12 mouse cellular contexts compared by ENCODE assay signal in the genomic region with DNA sequence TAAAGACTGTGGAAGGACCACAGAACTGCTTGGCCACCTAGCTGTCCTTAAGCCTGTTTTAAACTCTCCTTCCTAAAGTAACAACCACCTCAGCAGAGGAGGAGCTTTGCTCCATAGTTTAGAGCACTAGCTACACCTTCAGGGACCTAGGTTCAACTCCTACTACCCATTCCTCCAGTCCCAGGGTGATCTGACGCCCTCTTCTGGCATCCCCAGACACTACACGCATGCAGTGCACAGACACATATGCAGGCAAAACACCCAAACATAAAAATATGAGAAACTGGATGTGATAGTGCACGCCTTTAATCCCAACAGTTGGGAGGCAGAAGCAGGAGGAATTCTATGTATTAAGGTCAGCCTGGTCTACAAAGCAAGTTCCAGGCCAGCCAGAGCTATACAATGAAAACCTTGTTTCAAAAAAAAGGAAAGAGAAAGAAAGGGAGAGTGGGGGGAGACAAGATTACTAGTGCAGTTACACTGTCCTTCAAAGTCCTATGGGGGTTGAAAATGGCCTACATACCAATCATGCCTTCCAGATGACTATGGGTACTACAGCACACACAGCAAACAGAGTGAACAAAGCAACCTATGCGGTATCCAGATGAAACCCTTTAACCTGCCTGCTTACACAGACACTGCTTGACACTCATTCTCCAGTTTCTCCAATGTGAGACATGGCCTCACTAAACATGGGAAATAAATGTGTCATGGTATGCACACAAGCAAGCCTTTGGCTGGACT. TPM values are rescaled to one million over a fixed set of nuclear protein-coding genes. Genes with fewer than 3 reads are reported as not detected.
DNase-seq lines count a peak whose midpoint lies in the region; ATAC-seq and TF ChIP-seq lines count a peak whose summit lies in the region.
"Had no signal": no experiment of that assay in that cellular context is flagged by ENCODE, and none has a peak within 500 bp of the region (broad histone marks: within the 10 kb centered on the region; RNA-seq: fewer than 3 reads in every experiment).

No protein-coding gene starts in this region.

- TF ChIP-seq EP300 in heart, postnatal 0 days (IDR thresholded peaks at IDR 0.05; ENCODE audit: low read depth), result no peak

- no peak for DNase-seq in heart, postnatal 14 days
- DNase-seq in lung, embryonic 14.5 days, result no peak
- DNase-seq in lung, postnatal 10 days, result no peak
- no peak for DNase-seq in Patski (ENCODE audit: low read depth, low spot score)
- DNase-seq in heart, postnatal 0 days (ENCODE audit: low spot score), result peak; percentile 44
- DNase-seq in spleen, adult 12 weeks (ENCODE audit: low spot score), result no peak
- DNase-seq: adrenal gland, postnatal 10 days; right cerebral cortex, postnatal 4 days had no signal

- H3K27ac ChIP-seq in heart, embryonic 14.5 days (replicated peaks in 1 of 2; ENCODE audit: control insufficient read depth in 1 of 2, insufficient read depth in 1 of 2, low read depth in 2 of 2, low read length in 2 of 2), result peak overlapping the region; percentile 75 to 77
- peak overlapping the region; percentile 52; the same call in 1 of the 2 replicates for H3K27ac ChIP-seq in lung, embryonic 14.5 days (ENCODE audit: low read depth)
- peak overlapping the region; percentile 44 for H3K27ac ChIP-seq in heart, postnatal 0 days (ENCODE audit: low read depth)
- H3K27ac ChIP-seq: hindbrain, embryonic 12.5 days; limb, embryonic 12.5 days had no signal

- intact Hi-C loops in heart, postnatal 14 days (cut with DNase I), result no loop called here

- ATAC-seq in heart, embryonic 14.5 days (ENCODE audit: insufficient number of reproducible peaks, insufficient read depth, low FRiP score, low read depth), result no peak
- ATAC-seq in lung, embryonic 14.5 days (ENCODE audit: insufficient read depth), result 0 out of 2 replicates have a peak, but pooled peaks have one; percentile 41
- ATAC-seq in Patski, result no peak
- ATAC-seq in heart, postnatal 0 days (ENCODE audit: insufficient read depth, low read depth), result peak; percentile 71; the same call in 1 of the 2 replicates

- peaks cover 47% of the 10 kb centered on the region for H3K36me3 ChIP-seq in heart, embryonic 14.5 days (ENCODE audit: control insufficient read depth, insufficient read depth, low read length)
- peaks cover 51% of the 10 kb centered on the region for H3K36me3 ChIP-seq in lung, embryonic 14.5 days (ENCODE audit: insufficient read depth)
- H3K36me3 ChIP-seq in heart, postnatal 0 days (replicated peaks; ENCODE audit: control insufficient read depth, insufficient read depth, low read length), result peaks cover 30% of the 10 kb centered on the region

- no peak overlapping the region for H3K4me3 ChIP-seq in heart, embryonic 14.5 days (ENCODE audit: control insufficient read depth in 1 of 2, insufficient read depth in 1 of 2, low read depth in 1 of 2, low read length in 2 of 2)
- no peak overlapping the region for H3K4me3 ChIP-seq in lung, embryonic 14.5 days (ENCODE audit: low read depth, low read length)
- H3K4me3 ChIP-seq in heart, postnatal 0 days (ENCODE audit: low read depth, low read length), result no peak overlapping the region
- H3K4me3 ChIP-seq: hindbrain, embryonic 12.5 days; limb, embryonic 12.5 days had no signal

- no peaks in the 10 kb centered on the region for H3K27me3 ChIP-seq in heart, embryonic 14.5 days (ENCODE audit: control insufficient read depth, insufficient read depth, low read length)
- H3K27me3 ChIP-seq in lung, embryonic 14.5 days (ENCODE audit: insufficient read depth, low read length), result no peaks in the 10 kb centered on the region
- H3K27me3 ChIP-seq in Patski, result no peaks in the 10 kb centered on the region
- H3K27me3 ChIP-seq in heart, postnatal 0 days (ENCODE audit: control insufficient read depth, insufficient read depth, low read length), result no peaks in the 10 kb centered on the region
- H3K27me3 ChIP-seq: hindbrain, embryonic 12.5 days; limb, embryonic 12.5 days had no signal

- H3K9ac ChIP-seq in heart, embryonic 14.5 days (ENCODE audit: low read length), result no peak overlapping the region
- no peak overlapping the region for H3K9ac ChIP-seq in lung, embryonic 14.5 days
- no peak overlapping the region for H3K9ac ChIP-seq in heart, postnatal 0 days (replicated peaks; ENCODE audit: low read depth, low read length)
- H3K9ac ChIP-seq: hindbrain, embryonic 12.5 days; limb, embryonic 12.5 days had no signal

- CTCF ChIA-PET in Patski (lab: Charles Lee), result interaction anchor here (1.2 kb wide), 1 partner anchor 8 kb away, joined by 5 read pairs; no protein-coding TSS in a partner anchor

- POLR2A ChIA-PET in Patski (lab: Charles Lee), result interaction anchor here (1.4 kb wide), 1 partner anchor 73 kb away, joined by 4 read pairs; no protein-coding TSS in a partner anchor

- 70% methylated on average over 4 of the region's 4 CpGs for WGBS in heart, embryonic 14.5 days
- 69% methylated on average over 4 of the region's 4 CpGs for WGBS in lung, embryonic 14.5 days
- 63% methylated on average over 4 of the region's 4 CpGs for WGBS in heart, postnatal 0 days

- H3K9me3 ChIP-seq in heart, embryonic 14.5 days (ENCODE audit: control insufficient read depth, low read length), result no peaks in the 10 kb centered on the region
- no peaks in the 10 kb centered on the region for H3K9me3 ChIP-seq in lung, embryonic 14.5 days (ENCODE audit: low read depth, low read length)
- no peaks in the 10 kb centered on the region for H3K9me3 ChIP-seq in heart, postnatal 0 days (replicated peaks; ENCODE audit: control insufficient read depth, low read length)
- H3K9me3 ChIP-seq: hindbrain, embryonic 12.5 days; limb, embryonic 12.5 days had no signal

- TF ChIP-seq CTCF in lung, embryonic 14.5 days (IDR thresholded peaks at IDR 0.05; ENCODE audit: low read depth), result peak; percentile 43
- TF ChIP-seq CTCF in Patski (IDR thresholded peaks at IDR 0.05), result peak; percentile 51
- TF ChIP-seq CTCF in heart, postnatal 0 days (IDR thresholded peaks at IDR 0.05; ENCODE audit: low read depth), result 0 out of 2 replicates have a peak, but pooled peaks have one; percentile 3

- peaks cover 5 to 36% of the 10 kb centered on the region in 2 experiments for H3K4me1 ChIP-seq in heart, embryonic 14.5 days (ENCODE audit: control insufficient read depth in 2 of 2, insufficient read depth in 2 of 2, low read length in 2 of 2)
- H3K4me1 ChIP-seq in lung, embryonic 14.5 days (ENCODE audit: insufficient read depth), result no peaks in the 10 kb centered on the region
- H3K4me1 ChIP-seq in heart, postnatal 0 days (ENCODE audit: control insufficient read depth, insufficient read depth), result peaks cover 9% of the 10 kb centered on the region
- H3K4me1 ChIP-seq: hindbrain, embryonic 12.5 days; limb, embryonic 12.5 days had no signal

- 0 out of 2 replicates have a peak overlapping the region, but pooled peaks have one; percentile 11 for H3K4me2 ChIP-seq in heart, embryonic 14.5 days (ENCODE audit: low read length)
- H3K4me2 ChIP-seq in lung, embryonic 14.5 days, result no peak overlapping the region
- no peak overlapping the region for H3K4me2 ChIP-seq in heart, postnatal 0 days (ENCODE audit: low read depth, low read length)
- H3K4me2 ChIP-seq: hindbrain, embryonic 12.5 days; limb, embryonic 12.5 days had no signal

- in situ Hi-C loops in Patski (cut with MboI; ENCODE audit: low pct_unique_long_range_greater_than_20kb), result no loop called here

RNA-seq across cellular contexts. Expression of a gene that starts 38.9 kb away (rescaled TPM):
- 1.8 and 2.2 TPM in 2 replicates for polyA plus RNA-seq in heart, embryonic 14.5 days (2014; fragmentation: Nextera tagmentation; extraction: Ambion mirVana)
- under 1 TPM; 0.55 to 0.61 TPM for total RNA-seq in heart, postnatal 14 days (2021)
- polyA plus RNA-seq in lung, embryonic 14.5 days (2014; fragmentation: Nextera tagmentation; extraction: Ambion mirVana), result 1.2 and 1.3 TPM in 2 replicates
- 5.3 TPM for polyA plus RNA-seq in Patski (2021)
- 0.58 and 2.9 TPM in 2 replicates for total RNA-seq in heart, postnatal 0 days (2014; rRNA removed; ENCODE audit: low replicate concordance)
- polyA plus RNA-seq in heart, postnatal 0 days (2015; fragmentation: Nextera tagmentation; extraction: Ambion mirVana), result 0.29 and 0.36 TPM in 2 replicates
- total RNA-seq: megakaryocyte progenitor cell, adult 5-6 weeks had no signal

RNA-seq across cellular contexts. Expression of a gene that starts 41.3 kb away (rescaled TPM):
- polyA plus RNA-seq in heart, embryonic 14.5 days (2014; fragmentation: Nextera tagmentation; extraction: Ambion mirVana), result 515 and 529 TPM in 2 replicates
- 100 to 1,000 TPM; 182 to 187 TPM for total RNA-seq in heart, postnatal 14 days (2021)
- polyA plus RNA-seq in lung, embryonic 14.5 days (2014; fragmentation: Nextera tagmentation; extraction: Ambion mirVana), result 690 and 693 TPM in 2 replicates
- polyA plus RNA-seq in Patski (2021), result 245 TPM
- total RNA-seq in heart, postnatal 0 days (2014; rRNA removed; ENCODE audit: low replicate concordance), result 295 and 311 TPM in 2 replicates
- 395 and 397 TPM in 2 replicates for polyA plus RNA-seq in heart, postnatal 0 days (2015; fragmentation: Nextera tagmentation; extraction: Ambion mirVana)

Comparison
In these comparisons a context has a peak if more than half of its experiments do, and no peak if none do; other contexts are left out.
1. ATAC-seq: peak in lung, embryonic 14.5 days (single experiment) and heart, postnatal 0 days (single experiment); none in heart, embryonic 14.5 days (single experiment) and Patski (single experiment).
2. Peak in every context shown above with its lines, with median percentiles within 50 percentile points of each other: H3K27ac ChIP-seq and CTCF ChIP-seq.